21 mouse cellular contexts compared by ENCODE assay signal in the genomic region with DNA sequence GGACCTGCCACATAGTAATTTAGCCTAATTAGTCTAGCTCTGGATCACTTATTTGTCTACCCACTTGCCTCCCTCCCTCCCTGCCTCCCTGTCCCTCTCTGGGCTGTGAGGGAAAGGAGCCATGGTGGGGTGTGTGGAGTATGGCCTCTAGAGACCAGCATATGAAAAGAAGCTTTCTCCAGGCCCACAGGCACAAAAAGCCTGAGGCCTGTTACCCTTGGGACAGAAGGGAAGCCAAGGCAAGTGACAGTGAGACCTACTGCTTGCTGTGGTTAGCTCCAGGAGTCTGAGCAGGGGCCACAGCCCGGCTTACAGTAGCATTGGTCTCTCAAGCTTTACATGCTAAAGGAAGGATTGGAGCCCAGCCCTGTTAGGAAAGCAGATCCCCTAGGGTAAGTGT. TPM values are rescaled to one million over a fixed set of nuclear protein-coding genes. Genes with fewer than 3 reads are reported as not detected.
A peak's percentile ranks its signal among the peaks of the same experiment; 100 is the strongest.
DNase-seq lines count a peak whose midpoint lies in the region; ATAC-seq lines count a peak whose summit lies in the region.
"Had no signal": no experiment of that assay in that cellular context is flagged by ENCODE, and none has a peak within 500 bp of the region (broad histone marks: within the 10 kb centered on the region; RNA-seq: fewer than 3 reads in every experiment).

No protein-coding gene starts in this region.

- no peaks in the 10 kb centered on the region for H3K27me3 ChIP-seq in hindbrain, embryonic 13.5 days
- no peaks in the 10 kb centered on the region for H3K27me3 ChIP-seq in hindbrain, embryonic 14.5 days (ENCODE audit: control insufficient read depth, insufficient read depth, low read length)
- H3K27me3 ChIP-seq: embryonic facial prominence, embryonic 13.5 days; embryonic facial prominence, embryonic 15.5 days; forebrain, embryonic 12.5 days had no signal

- 0 out of 2 replicates have a peak overlapping the region, but pooled peaks have one; percentile 3 for H3K27ac ChIP-seq in hindbrain, embryonic 13.5 days
- H3K27ac ChIP-seq in hindbrain, embryonic 14.5 days: no peak overlapping the region
- H3K27ac ChIP-seq: embryonic facial prominence, embryonic 13.5 days; embryonic facial prominence, embryonic 15.5 days; forebrain, embryonic 10.5 days; forebrain, embryonic 12.5 days had no signal

- no peak overlapping the region for H3K4me3 ChIP-seq in hindbrain, embryonic 13.5 days
- H3K4me3 ChIP-seq in hindbrain, embryonic 14.5 days (replicated peaks; ENCODE audit: low read length): no peak overlapping the region
- H3K4me3 ChIP-seq: embryonic facial prominence, embryonic 13.5 days; embryonic facial prominence, embryonic 15.5 days; erythroblast, embryonic 14.5 days; forebrain, embryonic 10.5 days; forebrain, embryonic 12.5 days had no signal

- 88% methylated on average over 1 of the region's 1 CpGs for WGBS in hindbrain, embryonic 13.5 days
- 100% methylated on average over 1 of the region's 1 CpGs for WGBS in hindbrain, embryonic 14.5 days

- peaks cover 59% of the 10 kb centered on the region for H3K36me3 ChIP-seq in hindbrain, embryonic 13.5 days
- H3K36me3 ChIP-seq in hindbrain, embryonic 14.5 days (replicated peaks; ENCODE audit: control insufficient read depth, insufficient read depth): peaks cover 56% of the 10 kb centered on the region

- H3K4me2 ChIP-seq in hindbrain, embryonic 13.5 days: no peak overlapping the region
- H3K4me2 ChIP-seq in hindbrain, embryonic 14.5 days (replicated peaks): no peak overlapping the region
- H3K4me2 ChIP-seq: embryonic facial prominence, embryonic 13.5 days; embryonic facial prominence, embryonic 15.5 days; forebrain, embryonic 12.5 days had no signal

- H3K4me1 ChIP-seq in hindbrain, embryonic 13.5 days (replicated peaks): peaks cover 43% of the 10 kb centered on the region
- H3K4me1 ChIP-seq in hindbrain, embryonic 14.5 days (replicated peaks; ENCODE audit: control insufficient read depth, insufficient read depth, low read length): peaks cover 20% of the 10 kb centered on the region

- ATAC-seq in hindbrain, embryonic 13.5 days (ENCODE audit: low FRiP score): no peak
- no peak for ATAC-seq in hindbrain, embryonic 14.5 days (ENCODE audit: low FRiP score)
- ATAC-seq: forebrain, embryonic 14.5 days; forebrain, embryonic 16.5 days had no signal

- no peak overlapping the region for H3K9ac ChIP-seq in hindbrain, embryonic 13.5 days
- H3K9ac ChIP-seq in hindbrain, embryonic 14.5 days: no peak overlapping the region
- H3K9ac ChIP-seq: embryonic facial prominence, embryonic 13.5 days; embryonic facial prominence, embryonic 15.5 days; forebrain, embryonic 12.5 days had no signal

- no peaks in the 10 kb centered on the region for H3K9me3 ChIP-seq in hindbrain, embryonic 13.5 days
- no peaks in the 10 kb centered on the region for H3K9me3 ChIP-seq in hindbrain, embryonic 14.5 days (ENCODE audit: control insufficient read depth, low read length)
- H3K9me3 ChIP-seq: embryonic facial prominence, embryonic 13.5 days; embryonic facial prominence, embryonic 15.5 days; forebrain, embryonic 10.5 days; forebrain, embryonic 12.5 days had no signal

- peak; percentile 91 for DNase-seq in heart, adult 11 months
- DNase-seq in heart, adult 18-20 months: no peak
- DNase-seq in hindbrain, embryonic 14.5 days (ENCODE audit: low spot score): no peak
- DNase-seq: adrenal gland, adult 2 months; adrenal gland, postnatal 10 days; adrenal gland, postnatal 25 days; cerebellum, adult 11 months; cerebellum, adult 18-20 months; cerebellum, adult 8-10 months; cerebellum, adult 9-11 months; cerebellum, postnatal 14 days; cerebellum, postnatal 36 days; embryo, embryonic 11 days had no signal

RNA-seq across cellular contexts. Expression of a gene that starts 33.9 kb away (rescaled TPM):
- 10 to 100 TPM; 38.8 to 42.4 TPM for total RNA-seq in heart, adult 18-20 months (2021)
- 126 and 132 TPM in 2 replicates for polyA plus RNA-seq in hindbrain, embryonic 13.5 days (2015; fragmentation: Nextera tagmentation; extraction: Ambion mirVana)
- polyA plus RNA-seq in hindbrain, embryonic 14.5 days (2014; fragmentation: Nextera tagmentation; extraction: Ambion mirVana): 61.9 and 62.1 TPM in 2 replicates
